Mouse (Mus musculus): Measurements from ENCODE around the gene Cda. TPM values are rescaled to one million over a fixed set of nuclear protein-coding genes. Genes with fewer than 3 reads are reported as not detected.

Cda gene
- polyA plus RNA-seq, 1 experiment from 2014 or later, result 4.9 TPM

DNA sequence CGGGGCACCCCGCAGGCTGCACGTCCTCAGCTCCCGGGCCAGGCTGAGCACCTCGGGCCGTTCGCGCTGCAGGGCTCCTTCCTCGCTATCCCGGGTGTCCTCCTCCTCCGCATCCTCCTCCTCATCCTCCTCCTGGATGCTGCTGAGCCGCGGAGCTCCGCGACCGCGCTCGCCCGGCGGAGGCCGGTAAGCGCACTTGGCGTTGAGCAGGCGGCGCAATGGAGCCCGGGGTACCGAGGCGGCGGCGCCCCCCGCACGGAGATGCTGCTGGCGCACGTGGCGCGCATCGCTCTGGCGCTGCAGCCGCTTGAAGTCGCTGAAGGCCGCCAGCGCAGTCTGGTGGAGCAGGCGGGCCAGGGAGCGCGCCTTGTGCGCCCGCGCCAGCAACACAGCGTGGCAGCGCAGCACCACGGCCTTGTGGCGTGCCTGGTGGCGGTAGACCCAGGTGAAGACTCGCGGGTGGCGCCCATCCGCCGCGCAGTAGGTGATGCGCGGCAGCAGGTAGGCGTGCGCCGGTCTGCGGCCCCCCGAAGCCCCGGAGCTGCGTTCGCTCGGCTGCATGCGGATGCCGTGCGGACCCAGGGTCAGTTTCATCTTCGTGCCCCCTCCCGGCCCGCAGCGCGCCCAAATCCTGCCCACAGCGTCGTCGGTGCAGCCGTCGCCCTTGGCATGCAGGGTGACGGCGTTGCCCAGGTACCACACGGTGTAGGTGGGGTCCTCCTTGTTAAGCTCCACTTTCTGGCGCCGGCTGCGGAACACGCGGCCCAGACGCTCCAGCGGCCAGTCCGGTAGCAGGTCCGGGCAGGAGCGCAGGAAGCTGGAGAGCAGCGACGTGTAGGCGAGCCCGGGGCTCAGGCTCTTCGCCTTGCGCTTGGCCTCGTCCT is 27.5 kb upstream of the Cda start:
- under 1% methylated on average over 99 of the region's 103 CpGs for WGBS
- peak overlapping the region; percentile 40; the same call in 1 of the 2 replicates for H3K9ac ChIP-seq
- H3K36me3 ChIP-seq, result no peaks in the 10 kb centered on the region
- H3K27me3 ChIP-seq (replicated peaks), result peaks cover 68% of the 10 kb centered on the region
- peaks cover 13% of the 10 kb centered on the region for H3K4me1 ChIP-seq
- no peak for ATAC-seq (ENCODE audit: low FRiP score, low read depth)
- peak overlapping the region; percentile 31 for H3K4me3 ChIP-seq
- no peak overlapping the region for H3K27ac ChIP-seq
- peak overlapping the region; percentile 65 for H3K4me2 ChIP-seq (replicated peaks)
- H3K9me3 ChIP-seq, result 0 out of 2 replicates have a peak, but pooled peaks cover 3% of the 10 kb centered on the region

DNA sequence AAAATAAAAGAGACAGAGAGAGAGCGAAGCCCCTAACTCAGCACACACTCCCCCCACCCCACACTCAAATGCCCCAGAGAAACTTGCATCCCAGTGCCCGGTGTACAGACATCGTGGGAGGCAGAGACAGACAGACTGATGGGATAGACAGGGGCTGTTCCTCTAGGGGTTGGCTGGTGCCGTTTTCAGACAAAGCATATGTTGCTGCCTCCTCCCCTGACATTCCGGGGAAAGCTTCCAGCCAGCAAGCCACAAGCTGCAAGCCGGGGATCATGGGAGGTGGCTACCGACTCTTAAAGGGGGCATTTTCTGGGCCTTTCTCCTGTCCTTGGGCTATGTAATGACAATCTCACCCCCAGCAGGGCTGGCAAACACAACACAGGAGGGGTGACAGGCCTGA is 25.9 kb upstream of the Cda start:
- Histone ChIP-seq H3K9me3 (0 out of 2 replicates have a peak, but pooled peaks cover 3% of the 10 kb centered on the region), H3K27me3 (replicated peaks) (peaks cover 66% of the 10 kb centered on the region), H3K4me1 (peaks cover 13% of the 10 kb centered on the region), H3K27ac (no peak overlapping the region), H3K4me2 (replicated peaks) (no peak overlapping the region), H3K36me3 (no peaks in the 10 kb centered on the region), H3K4me3 (no peak overlapping the region), H3K9ac (no peak overlapping the region)
- no peak for ATAC-seq (ENCODE audit: low FRiP score, low read depth)
- 66% methylated on average over 7 of the region's 7 CpGs for WGBS

DNA sequence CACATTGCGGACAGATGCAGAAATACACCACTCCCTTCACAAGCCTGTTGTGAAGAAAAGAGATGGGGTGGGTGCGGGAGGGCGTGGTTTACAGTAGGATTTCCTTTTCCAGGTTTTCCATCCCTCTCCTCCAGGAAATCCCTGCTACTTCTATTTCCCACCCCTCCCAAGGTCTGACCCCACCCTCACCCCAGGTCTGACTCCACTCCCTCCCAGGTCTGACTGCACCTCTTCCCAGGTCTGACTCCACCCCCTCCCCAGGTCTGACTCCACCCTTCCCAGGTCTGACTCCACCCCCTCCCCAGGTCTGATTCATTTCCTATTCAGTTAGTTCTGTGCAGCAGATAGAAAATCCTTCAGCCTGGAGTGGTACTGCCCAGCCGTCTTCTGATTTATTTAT is 16.0 kb upstream of the Cda start:
- Histone ChIP-seq H3K9ac (no peak overlapping the region), H3K27ac (no peak overlapping the region), H3K4me2 (replicated peaks) (no peak overlapping the region), H3K36me3 (no peaks in the 10 kb centered on the region), H3K4me3 (no peak overlapping the region), H3K27me3 (replicated peaks) (no peaks in the 10 kb centered on the region), H3K9me3 (no peaks in the 10 kb centered on the region), H3K4me1 (peaks cover 13% of the 10 kb centered on the region)
- no peak for ATAC-seq (ENCODE audit: low FRiP score, low read depth)
- 56% methylated on average over 4 of the region's 4 CpGs for WGBS

DNA sequence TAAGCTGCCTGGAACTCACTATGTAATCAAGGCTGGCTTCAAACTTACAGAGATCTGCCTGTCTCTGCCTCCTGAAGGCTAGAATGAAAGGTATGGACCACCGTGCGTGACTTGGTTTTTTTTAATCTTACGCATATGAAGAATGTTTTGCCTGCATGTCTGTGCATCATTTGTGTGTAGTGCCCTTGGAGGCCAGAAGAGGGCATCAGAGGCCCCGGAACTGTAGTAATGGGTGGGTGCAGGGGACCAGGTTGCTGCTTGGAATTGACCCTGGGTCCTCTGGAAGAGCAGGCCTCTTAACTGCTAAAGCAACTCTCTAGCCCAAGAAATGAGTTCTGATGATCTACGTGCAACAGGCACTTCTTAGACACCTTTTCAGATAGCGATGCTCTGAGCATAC is 14.7 kb upstream of the Cda start:
- H3K4me1 ChIP-seq, result peaks cover 13% of the 10 kb centered on the region
- no peak overlapping the region for H3K4me3 ChIP-seq
- H3K9ac ChIP-seq, result no peak overlapping the region
- no peaks in the 10 kb centered on the region for H3K27me3 ChIP-seq (replicated peaks)
- H3K27ac ChIP-seq, result no peak overlapping the region
- no peak for ATAC-seq (ENCODE audit: low FRiP score, low read depth)
- no peaks in the 10 kb centered on the region for H3K9me3 ChIP-seq
- no peaks in the 10 kb centered on the region for H3K36me3 ChIP-seq
- 76% methylated on average over 6 of the region's 6 CpGs for WGBS
- H3K4me2 ChIP-seq (replicated peaks), result no peak overlapping the region

DNA sequence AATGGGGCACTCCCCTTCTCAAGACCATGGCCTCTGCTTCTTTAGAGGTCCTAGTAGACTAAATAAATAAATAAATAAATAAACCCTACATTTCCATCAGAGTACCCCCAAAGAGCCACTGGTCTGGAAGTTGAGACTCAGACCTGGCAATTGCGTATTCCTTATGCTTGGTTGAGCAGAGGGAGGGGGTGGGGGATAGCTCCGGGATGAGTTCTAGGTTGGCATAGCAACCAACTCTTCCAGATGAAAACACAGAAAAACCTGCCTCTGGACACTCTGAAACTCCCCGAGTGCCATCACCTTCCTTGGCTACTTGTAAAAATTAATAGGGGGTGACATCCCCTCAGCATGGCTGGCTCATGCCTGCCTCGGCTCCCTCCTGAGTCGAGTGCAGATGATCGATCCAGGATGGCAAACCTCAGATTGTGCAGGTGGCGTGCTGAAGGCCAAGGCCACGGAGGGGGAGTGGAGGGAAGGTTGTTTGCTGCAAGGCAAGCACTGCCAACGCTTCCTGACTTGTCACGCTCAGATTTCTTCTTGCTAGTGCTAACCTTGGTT is 12.4 kb upstream of the Cda start:
- Histone ChIP-seq H3K36me3 (no peaks in the 10 kb centered on the region), H3K9me3 (no peaks in the 10 kb centered on the region)

DNA sequence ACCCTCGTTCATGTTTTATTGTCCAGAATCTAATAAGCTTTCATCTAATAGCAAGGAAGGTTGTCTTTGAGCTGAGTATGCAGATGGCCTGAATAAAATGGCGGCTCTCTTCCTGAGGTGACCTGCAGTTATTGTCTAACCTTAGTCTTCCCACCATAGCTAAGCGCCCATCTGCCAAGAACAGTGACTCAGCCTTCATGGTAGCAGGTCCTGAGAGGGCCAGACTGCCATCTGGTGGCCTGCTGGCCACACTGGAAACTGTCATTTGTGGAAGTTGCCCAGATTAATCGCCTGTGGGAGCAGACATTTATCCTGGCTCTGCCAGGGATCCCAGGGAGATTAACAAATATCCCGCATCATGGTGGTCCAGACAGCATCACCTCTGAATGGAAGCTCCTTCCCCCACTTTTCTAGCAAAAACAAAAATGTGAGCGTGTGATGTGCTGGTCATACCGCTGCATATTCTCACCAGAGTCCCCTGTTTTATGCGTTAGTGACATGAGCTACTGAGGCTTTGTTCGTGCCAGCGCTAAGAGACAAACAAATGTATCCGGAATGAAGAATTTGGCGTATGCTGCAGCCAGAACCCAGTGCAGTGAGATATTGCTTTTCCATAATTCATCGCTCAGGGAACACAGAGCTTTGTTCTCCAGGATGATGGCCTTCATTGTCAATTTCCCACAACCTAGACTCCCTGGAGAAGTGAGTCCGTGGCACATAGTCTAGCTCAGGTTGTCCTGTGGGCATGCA is 11.5 kb upstream of the Cda start:
- H3K4me2 ChIP-seq (replicated peaks), result 0 out of 2 replicates have a peak overlapping the region, but pooled peaks have one; percentile 0
- 0 out of 2 replicates have a peak overlapping the region, but pooled peaks have one; percentile 37 for H3K27ac ChIP-seq
- H3K27me3 ChIP-seq (replicated peaks), result no peaks in the 10 kb centered on the region
- H3K4me3 ChIP-seq, result no peak overlapping the region
- H3K36me3 ChIP-seq, result no peaks in the 10 kb centered on the region
- peaks cover 13% of the 10 kb centered on the region for H3K4me1 ChIP-seq
- no peak for ATAC-seq (ENCODE audit: low FRiP score, low read depth)
- H3K9ac ChIP-seq, result no peak overlapping the region
- 44% methylated on average over 14 of the region's 14 CpGs for WGBS
- H3K9me3 ChIP-seq, result no peaks in the 10 kb centered on the region

More for the DNA sequence above, 12.4 kb upstream of the Cda start:
- Histone ChIP-seq H3K27me3 (replicated peaks) (no peaks in the 10 kb centered on the region), H3K4me2 (replicated peaks) (0 out of 2 replicates have a peak overlapping the region, but pooled peaks have one; percentile 0), H3K9ac (no peak overlapping the region), H3K4me3 (no peak overlapping the region), H3K27ac (no peak overlapping the region), H3K4me1 (peaks cover 13% of the 10 kb centered on the region)
- ATAC-seq (ENCODE audit: low FRiP score, low read depth), result no peak
- 40% methylated on average over 10 of the region's 10 CpGs for WGBS

DNA sequence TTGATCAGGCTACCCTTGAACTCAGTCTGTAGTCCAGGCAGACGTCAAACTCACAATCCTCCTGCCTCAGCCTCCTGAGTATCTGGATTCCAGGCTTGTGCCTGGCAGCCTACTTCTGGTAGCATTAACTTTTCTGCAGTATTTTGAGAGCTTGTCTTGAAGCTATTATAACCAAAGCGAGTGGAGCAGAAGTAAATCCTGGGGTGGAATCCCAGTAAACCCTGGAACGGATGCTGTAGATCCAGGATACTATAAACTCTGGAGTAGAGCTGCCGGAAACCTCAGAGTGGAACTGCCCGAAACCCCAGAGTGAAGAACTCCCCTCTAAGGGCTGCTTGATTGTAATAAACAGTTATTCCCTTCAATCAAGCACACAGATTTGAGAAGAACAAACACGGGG is 9.7 kb upstream of the Cda start:
- 57% methylated on average over 6 of the region's 6 CpGs for WGBS
- Histone ChIP-seq H3K9ac (no peak overlapping the region), H3K4me2 (replicated peaks) (no peak overlapping the region), H3K4me1 (peaks cover 13% of the 10 kb centered on the region), H3K27me3 (replicated peaks) (no peaks in the 10 kb centered on the region), H3K9me3 (no peaks in the 10 kb centered on the region), H3K36me3 (no peaks in the 10 kb centered on the region), H3K4me3 (no peak overlapping the region), H3K27ac (no peak overlapping the region)
- ATAC-seq (ENCODE audit: low FRiP score, low read depth), result no peak

DNA sequence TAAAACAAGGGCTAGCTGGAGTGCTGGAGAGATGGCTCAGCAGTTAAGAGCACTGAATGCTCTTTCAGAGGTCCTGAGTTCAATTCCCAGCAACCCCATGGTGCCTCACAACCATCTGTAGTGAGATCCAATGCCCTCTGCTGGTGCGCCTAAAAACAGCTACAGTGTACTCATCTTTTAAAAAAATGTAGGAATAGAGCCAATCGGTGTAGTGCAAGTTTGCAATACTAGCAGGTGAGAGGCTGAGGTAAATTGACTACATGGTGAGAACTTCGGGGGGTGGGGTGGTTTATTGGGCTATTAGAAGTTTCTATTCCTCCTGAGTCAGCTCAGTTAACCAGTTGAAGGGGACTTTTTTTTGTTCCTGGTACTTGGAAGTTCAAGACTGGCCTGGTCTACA is 7.3 kb upstream of the Cda start:
- Histone ChIP-seq H3K4me3 (no peak overlapping the region), H3K9me3 (no peaks in the 10 kb centered on the region), H3K9ac (no peak overlapping the region), H3K36me3 (no peaks in the 10 kb centered on the region), H3K4me1 (peaks cover 9% of the 10 kb centered on the region), H3K4me2 (replicated peaks) (no peak overlapping the region), H3K27ac (no peak overlapping the region), H3K27me3 (replicated peaks) (no peaks in the 10 kb centered on the region)
- ATAC-seq (ENCODE audit: low FRiP score, low read depth), result no peak
- 77% methylated on average over 3 of the region's 3 CpGs for WGBS

DNA sequence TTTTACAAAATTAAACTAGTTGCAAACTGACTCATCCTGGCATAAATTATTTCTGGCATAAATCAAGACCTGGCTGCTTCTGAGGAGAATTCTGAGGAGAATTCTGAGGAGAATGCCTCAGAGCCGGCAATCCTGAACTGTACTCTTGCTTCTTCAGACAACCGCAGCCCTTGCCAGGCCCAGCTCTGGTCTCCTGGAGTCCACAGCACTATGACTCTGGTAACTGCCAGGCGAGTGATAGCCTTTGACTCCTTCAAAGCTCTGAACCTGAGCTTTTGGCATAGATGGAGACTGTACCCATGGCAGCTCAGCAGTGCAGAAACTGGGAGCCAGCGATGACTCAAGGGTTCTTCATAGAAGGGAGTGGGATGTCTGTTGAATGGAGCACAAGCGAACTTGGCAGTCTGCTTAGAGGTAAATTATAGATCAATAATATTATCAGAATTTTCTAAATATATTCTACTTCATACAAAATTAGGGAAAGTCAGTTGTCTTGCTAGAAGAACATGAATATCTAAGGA is 3.3 kb upstream of the Cda start:
- Histone ChIP-seq H3K4me2 (replicated peaks) (no peak overlapping the region), H3K9me3 (no peaks in the 10 kb centered on the region), H3K27ac (no peak overlapping the region), H3K27me3 (replicated peaks) (peaks cover 27% of the 10 kb centered on the region), H3K4me3 (no peak overlapping the region), H3K4me1 (peaks cover 8% of the 10 kb centered on the region; the same call in 1 of the 2 replicates), H3K36me3 (no peaks in the 10 kb centered on the region), H3K9ac (no peak overlapping the region)
- ATAC-seq (ENCODE audit: low FRiP score, low read depth), result no peak
- WGBS, result 81% methylated on average over 5 of the region's 5 CpGs

DNA sequence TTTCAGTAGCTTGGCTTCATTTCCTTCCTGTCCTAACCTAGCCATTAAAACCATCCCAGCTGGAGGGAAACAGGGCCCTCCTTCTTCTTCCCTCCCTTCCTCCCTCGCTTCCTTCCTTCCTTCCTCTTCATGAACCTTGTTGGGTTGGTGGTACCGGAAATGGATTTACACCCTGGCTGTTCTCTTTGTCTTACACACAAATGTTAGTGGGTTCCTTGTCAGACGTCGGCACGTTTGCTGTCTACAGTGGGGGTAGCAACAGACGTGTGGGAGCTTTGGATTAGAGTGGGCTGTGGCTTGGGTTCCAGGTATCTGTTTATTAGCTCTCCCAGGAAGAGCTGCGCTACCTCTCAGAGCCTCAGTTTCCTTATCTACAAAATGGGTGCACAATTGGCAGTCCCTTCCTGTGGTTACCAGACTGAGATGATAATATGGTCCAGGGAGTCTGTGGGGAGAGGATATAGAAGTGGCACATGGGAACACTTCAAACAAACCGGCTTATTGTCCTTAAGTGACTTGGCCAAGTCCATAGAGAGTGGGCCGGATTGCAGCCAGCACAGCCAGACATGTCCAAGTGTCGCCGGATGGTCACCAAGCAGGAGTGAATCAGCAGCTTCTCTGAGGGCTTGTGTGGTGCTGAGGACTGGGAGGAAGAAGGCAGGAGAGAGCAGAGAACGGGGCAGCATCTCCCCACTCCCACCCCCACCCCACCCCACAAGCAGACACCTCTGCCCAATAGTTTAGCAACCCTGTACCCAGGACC is 887 bp upstream of the Cda start:
- 83% methylated on average over 12 of the region's 12 CpGs for WGBS
- Histone ChIP-seq H3K9ac (no peak overlapping the region), H3K9me3 (no peaks in the 10 kb centered on the region), H3K4me2 (replicated peaks) (peak overlapping the region; percentile 60; the same call in 1 of the 2 replicates), H3K27me3 (replicated peaks) (peaks cover 33% of the 10 kb centered on the region), H3K27ac (no peak overlapping the region), H3K4me1 (peaks cover 8% of the 10 kb centered on the region; the same call in 1 of the 2 replicates), H3K36me3 (no peaks in the 10 kb centered on the region), H3K4me3 (no peak overlapping the region)
- ATAC-seq (ENCODE audit: low FRiP score, low read depth), result no peak

DNA sequence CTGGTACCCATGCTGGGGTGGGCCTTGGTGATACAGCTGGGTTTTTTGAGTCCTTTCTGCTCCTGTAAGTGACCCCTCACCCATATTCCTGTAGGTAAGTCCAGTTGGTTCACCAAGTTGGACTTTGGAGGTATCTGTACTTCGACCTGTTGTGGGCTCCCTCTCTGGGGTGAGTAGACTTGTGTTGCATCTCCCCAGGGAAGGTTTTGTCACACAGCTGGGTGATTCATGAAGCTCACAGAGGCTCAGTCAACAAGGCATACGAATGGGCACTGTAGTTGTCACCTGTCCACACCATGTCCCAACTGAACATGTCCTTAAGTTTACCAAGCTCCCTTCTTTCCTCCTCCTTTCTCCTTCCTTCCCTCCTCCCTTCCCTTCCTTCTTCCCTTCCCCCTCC is 1.2 kb downstream of the Cda start:
- no peak overlapping the region for H3K27ac ChIP-seq
- no peak overlapping the region for H3K4me2 ChIP-seq (replicated peaks)
- no peaks in the 10 kb centered on the region for H3K9me3 ChIP-seq
- ATAC-seq (ENCODE audit: low FRiP score, low read depth), result no peak
- no peaks in the 10 kb centered on the region for H3K36me3 ChIP-seq
- H3K4me1 ChIP-seq, result peaks cover 12% of the 10 kb centered on the region; the same call in 1 of the 2 replicates
- H3K27me3 ChIP-seq (replicated peaks), result peaks cover 33% of the 10 kb centered on the region
- 91% methylated on average over 2 of the region's 2 CpGs for WGBS
- no peak overlapping the region for H3K9ac ChIP-seq
- no peak overlapping the region for H3K4me3 ChIP-seq
